Mouse (Mus musculus) cortical plate, adult 2 months (tissue): ENCODE data around the gene Tango6. TPM values are rescaled to one million over a fixed set of nuclear protein-coding genes. Genes with fewer than 3 reads are reported as not detected.

Experiments used
- H3K27ac ChIP-seq: fragments of 200-500 bp; 2 replicates; pipeline ENCODE4 v1.5.1; 2012; ENCODE audit warnings: low read length, control low read depth, inconsistent platforms; ENCODE audit not compliant: insufficient read depth
- H3K4me1 ChIP-seq: fragments of 200-500 bp; 2 replicates; pipeline ENCODE4 v1.6.1; 2011; ENCODE audit warnings: low read length; ENCODE audit not compliant: control insufficient read depth, insufficient read depth
- H3K4me3 ChIP-seq: fragments of 200-500 bp; 2 replicates; pipeline ENCODE4 v1.5.1; 2011; ENCODE audit warnings: mild to moderate bottlenecking, low read length, control low read depth; ENCODE audit not compliant: insufficient read depth
- CTCF ChIP-seq: fragments of 200-500 bp; IDR thresholded peaks from 2 replicates; pipeline ENCODE4 v1.5.1; 2011; ENCODE audit warnings: mild to moderate bottlenecking, control low read depth, low read length; ENCODE audit not compliant: insufficient read depth; ENCODE audit errors: extremely low read depth
- POLR2A ChIP-seq: fragments of 200-500 bp; IDR thresholded peaks from 2 replicates; pipeline ENCODE4 v1.6.1; 2011; ENCODE audit warnings: mild to moderate bottlenecking, low read length, control low read depth; ENCODE audit not compliant: insufficient read depth; ENCODE audit errors: extremely low read depth
- polyA plus RNA-seq: library from polyadenylated mRNA; depleted of rRNA; stranded (reverse); fragments of >200 nt; gene quantifications from 2 replicates; pipeline ENCODE4 v1.2.3, GENCODE M21; 2012

Tango6 gene
- polyA plus RNA-seq, 1 experiment: 2.9 TPM

GRCm38 (mm10) chr8:106809726-106810125 lies 126.9 kb downstream of the Tango6 start:
- Histone ChIP-seq H3K27ac (no peak overlapping the region), H3K4me1 (0 out of 2 replicates have a peak, but pooled peaks cover 2% of the 10 kb centered on the region), H3K4me3 (no peak overlapping the region)
- TF ChIP-seq POLR2A (no peak), CTCF (no peak)

GRCm38 (mm10) chr8:106810406-106810805 lies 127.5 kb downstream of the Tango6 start:
- no peak overlapping the region for H3K27ac ChIP-seq
- no peak overlapping the region for H3K4me3 ChIP-seq
- H3K4me1 ChIP-seq: 0 out of 2 replicates have a peak, but pooled peaks cover 2% of the 10 kb centered on the region
- TF ChIP-seq CTCF (no peak), POLR2A (no peak)

- 0 out of 2 replicates have a peak, but pooled peaks cover 2% of the 10 kb centered on the region for H3K4me1 ChIP-seq
- TF ChIP-seq POLR2A (no peak), CTCF (no peak)
- no peak overlapping the region for H3K27ac ChIP-seq
- H3K4me3 ChIP-seq: no peak overlapping the region
Observed at GRCm38 (mm10) chr8:106812560-106812959, 129.7 kb downstream of the Tango6 start.

- no peak for TF ChIP-seq CTCF
- no peak for TF ChIP-seq POLR2A
- Histone ChIP-seq H3K27ac (no peak overlapping the region), H3K4me1 (no peaks in the 10 kb centered on the region), H3K4me3 (no peak overlapping the region)
Observed at GRCm38 (mm10) chr8:106816431-106817170, 133.7 kb downstream of the Tango6 start.

- TF ChIP-seq CTCF: no peak
- no peak for TF ChIP-seq POLR2A
Observed at GRCm38 (mm10) chr8:106817171-106817545, 134.3 kb downstream of the Tango6 start.

GRCm38 (mm10) chr8:106818626-106819515 lies 136.0 kb downstream of the Tango6 start:
- Histone ChIP-seq H3K27ac (no peak overlapping the region), H3K4me3 (no peak overlapping the region), H3K4me1 (no peaks in the 10 kb centered on the region)
- TF ChIP-seq POLR2A: no peak
- TF ChIP-seq CTCF: no peak

More at GRCm38 (mm10) chr8:106817171-106817545, 134.3 kb downstream of the Tango6 start:
- Histone ChIP-seq H3K27ac (no peak overlapping the region), H3K4me1 (no peaks in the 10 kb centered on the region), H3K4me3 (no peak overlapping the region)

GRCm38 (mm10) chr8:106819581-106819980 lies 136.7 kb downstream of the Tango6 start:
- Histone ChIP-seq H3K4me1 (no peaks in the 10 kb centered on the region), H3K27ac (no peak overlapping the region), H3K4me3 (no peak overlapping the region)
- TF ChIP-seq POLR2A (no peak), CTCF (no peak)

- Histone ChIP-seq H3K4me3 (no peak overlapping the region), H3K27ac (no peak overlapping the region), H3K4me1 (no peaks in the 10 kb centered on the region)
- TF ChIP-seq POLR2A (no peak), CTCF (no peak)
Observed at GRCm38 (mm10) chr8:106820553-106821515, 138.0 kb downstream of the Tango6 start.

- Histone ChIP-seq H3K27ac (no peak overlapping the region), H3K4me1 (no peaks in the 10 kb centered on the region), H3K4me3 (no peak overlapping the region)
- TF ChIP-seq CTCF (no peak), POLR2A (no peak)
Observed at GRCm38 (mm10) chr8:106828921-106829320, 146.1 kb downstream of the Tango6 start.
